Mouse (Mus musculus) ES-E14 (cell line): ENCODE data around the gene Pcdh15. TPM values are rescaled to one million over a fixed set of nuclear protein-coding genes. Genes with fewer than 3 reads are reported as not detected.
A peak's percentile ranks its signal among the peaks of the same experiment; 100 is the strongest.

Experiments used
- DNase-seq: peaks from one replicate; pipeline ENCODE4 v3.0.0-alpha.2; 2013; ENCODE audit warnings: low read depth, low spot score
- H3K27ac ChIP-seq: 2 replicates; pipeline ENCODE4 v1.5.1; 2012; ENCODE audit warnings: low read depth, mild to moderate bottlenecking, low read length, moderate library complexity, mixed read lengths; ENCODE audit not compliant: poor library complexity, insufficient read depth, severe bottlenecking
- H3K36me3 ChIP-seq: 2 replicates; pipeline ENCODE4 v1.6.1; 2012; ENCODE audit warnings: mild to moderate bottlenecking, low read length, moderate library complexity, mixed read lengths; ENCODE audit not compliant: control insufficient read depth, poor library complexity, insufficient read depth, severe bottlenecking
- H3K4me1 ChIP-seq, 2 experiments: fragments of 150-350 bp in 1 of 2; sonication (generic) in 1 of 2; 2 replicates each; pipeline ENCODE4 v1.6.1; 2012; ENCODE audit warnings: low read length in 2 of 2, mild to moderate bottlenecking in 1 of 2, mixed read lengths in 1 of 2; ENCODE audit not compliant: control insufficient read depth in 2 of 2, insufficient read depth in 2 of 2, poor library complexity in 1 of 2
- H3K4me3 ChIP-seq, 2 experiments: fragments of 150-350 bp in 1 of 2; sonication (generic) in 1 of 2; 2 replicates each; pipeline ENCODE4 v1.5.1; 2012; ENCODE audit warnings: low read length in 2 of 2, low read depth in 1 of 2, mild to moderate bottlenecking in 1 of 2, mixed read lengths in 1 of 2; ENCODE audit not compliant: insufficient read depth in 1 of 2, poor library complexity in 1 of 2, severe bottlenecking in 1 of 2
- H3K9ac ChIP-seq: 2 replicates; pipeline ENCODE4 v1.6.1; 2012; ENCODE audit warnings: low read depth, mild to moderate bottlenecking, low read length, mixed read lengths; ENCODE audit not compliant: poor library complexity, insufficient read depth, severe bottlenecking
- H3K9me3 ChIP-seq: fragments of 150-350 bp; sonication (generic); 2 replicates; pipeline ENCODE4 v1.6.1; 2012; ENCODE audit warnings: low read depth, mild to moderate bottlenecking, low read length; ENCODE audit not compliant: control insufficient read depth, insufficient read depth
- CHD2 ChIP-seq: IDR thresholded peaks from 2 replicates; pipeline ENCODE4 v1.6.1; 2014; ENCODE audit warnings: mild to moderate bottlenecking, low read depth, low read length, inconsistent platforms
- HCFC1 ChIP-seq: IDR thresholded peaks from 2 replicates; pipeline ENCODE4 v1.6.1; 2012; ENCODE audit warnings: low read length, inconsistent platforms, borderline replicate concordance; ENCODE audit not compliant: insufficient read depth
- MAFK ChIP-seq: IDR thresholded peaks from 2 replicates; pipeline ENCODE4 v1.6.1; 2014; ENCODE audit warnings: mild to moderate bottlenecking, low read depth, low read length, inconsistent platforms; ENCODE audit not compliant: insufficient read depth
- ZC3H11A ChIP-seq: IDR thresholded peaks from 2 replicates; pipeline ENCODE4 v1.6.1; 2012; ENCODE audit warnings: low read depth, mild to moderate bottlenecking, inconsistent platforms, low read length, borderline replicate concordance
- ZNF384 ChIP-seq: IDR thresholded peaks from 2 replicates; pipeline ENCODE4 v1.6.1; 2012; ENCODE audit warnings: low read depth, low read length, inconsistent platforms
- in situ Hi-C, 2 experiments: fragments of 600-800 bp; cut with MboI; formaldehyde crosslinking; loops; one replicate each; pipeline ENCODE4 v1.15.1; 2025; ENCODE audit warnings: low sequenced_read_pairs in 2 of 2, inconsistent platforms in 1 of 2; ENCODE audit not compliant: unreplicated experiment in 2 of 2
- total RNA-seq: library from RNA; depleted of rRNA; stranded (reverse); fragments of 300-350 nt; gene quantifications from 2 replicates; pipeline ENCODE4 v1.2.3, GENCODE M21; 2012

The Pcdh15 gene
- total RNA-seq, 1 experiment = 0.04 TPM

DNA sequence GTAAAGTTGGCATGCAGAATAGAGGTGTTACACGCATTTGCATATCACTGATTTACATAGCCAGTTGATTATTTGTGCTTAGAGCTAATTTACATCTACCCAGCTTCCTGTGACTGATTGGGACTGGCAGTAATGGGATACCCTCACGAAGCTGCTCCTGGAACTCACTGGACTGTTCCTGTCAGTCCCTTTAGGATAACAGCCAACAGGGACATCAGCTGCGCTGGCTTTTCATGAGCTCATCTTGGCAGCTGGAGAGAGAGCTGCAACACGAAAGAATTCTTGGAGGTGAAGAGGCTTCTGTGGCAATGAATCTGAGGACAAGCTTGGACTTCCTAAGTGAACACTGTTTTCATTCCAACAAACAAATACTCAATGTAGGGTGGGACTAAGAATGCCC, 683.8 kb downstream of the Pcdh15 start:
- no peaks in the 10 kb centered on the region for H3K36me3 ChIP-seq
- no peak overlapping the region for H3K27ac ChIP-seq
- no peak overlapping the region for H3K9ac ChIP-seq
- no peaks in the 10 kb centered on the region for H3K9me3 ChIP-seq
- in situ Hi-C loops = no loop called here
- TF ChIP-seq ZC3H11A (no peak), CHD2 (no peak), HCFC1 (no peak), MAFK (no peak), ZNF384 (no peak)
- H3K4me3 ChIP-seq = no peak overlapping the region
- H3K4me1 ChIP-seq = no peaks in the 10 kb centered on the region
- no peak for DNase-seq

DNA sequence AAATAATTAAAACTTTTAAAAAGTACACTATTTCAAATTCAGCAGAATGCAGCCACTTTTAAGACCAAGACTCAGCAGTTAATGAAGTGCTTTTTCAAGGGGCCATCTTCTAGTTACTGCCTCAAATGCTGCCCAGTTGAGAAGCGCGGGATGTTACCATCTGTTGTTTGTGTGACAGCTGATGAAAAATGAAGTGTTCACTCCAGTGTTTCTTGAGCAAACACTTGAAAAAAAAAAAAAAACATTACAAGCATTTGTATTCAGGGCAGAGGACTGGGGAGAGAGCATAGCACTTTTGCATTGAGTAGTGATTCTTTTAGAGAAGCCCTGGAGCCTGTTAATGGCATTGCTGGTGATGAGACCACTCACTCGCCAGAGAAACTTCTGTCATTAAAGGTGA, 689.0 kb downstream of the Pcdh15 start:
- no peaks in the 10 kb centered on the region for H3K36me3 ChIP-seq
- TF ChIP-seq MAFK = no peak
- no peak for TF ChIP-seq CHD2
- no peaks in the 10 kb centered on the region for H3K9me3 ChIP-seq
- in situ Hi-C loops = no loop called here
- no peaks in the 10 kb centered on the region for H3K4me1 ChIP-seq
- no peak overlapping the region for H3K9ac ChIP-seq
- H3K4me3 ChIP-seq = no peak overlapping the region
- no peak for DNase-seq
- H3K27ac ChIP-seq = no peak overlapping the region

DNA sequence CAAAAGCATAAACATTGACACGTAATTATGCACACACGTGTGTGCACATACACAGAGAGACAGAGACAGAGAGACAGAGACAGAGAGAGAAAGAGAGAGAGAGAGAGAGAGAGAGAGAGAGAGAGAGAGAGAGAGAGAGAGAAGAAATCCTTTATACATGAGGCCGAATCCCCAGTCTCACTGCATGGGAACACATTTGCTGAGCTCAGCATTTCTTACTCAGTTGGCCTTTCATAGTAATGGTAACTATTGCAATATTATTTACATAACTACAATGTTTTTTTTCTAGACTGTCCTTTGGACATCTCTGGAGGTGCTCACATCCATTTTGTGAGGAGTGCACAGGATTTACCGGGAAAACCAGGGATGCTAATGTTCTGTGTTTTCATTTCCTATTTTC, 705.9 kb downstream of the Pcdh15 start:
- TF ChIP-seq ZC3H11A (no peak), HCFC1 (no peak), CHD2 (no peak), MAFK (peak; percentile 88)
- in situ Hi-C loops = no loop called here
- Histone ChIP-seq H3K4me1 (no peaks in the 10 kb centered on the region), H3K27ac (no peak overlapping the region), H3K9ac (no peak overlapping the region), H3K4me3 (no peak overlapping the region), H3K36me3 (no peaks in the 10 kb centered on the region), H3K9me3 (no peaks in the 10 kb centered on the region)
- no peak for DNase-seq

DNA sequence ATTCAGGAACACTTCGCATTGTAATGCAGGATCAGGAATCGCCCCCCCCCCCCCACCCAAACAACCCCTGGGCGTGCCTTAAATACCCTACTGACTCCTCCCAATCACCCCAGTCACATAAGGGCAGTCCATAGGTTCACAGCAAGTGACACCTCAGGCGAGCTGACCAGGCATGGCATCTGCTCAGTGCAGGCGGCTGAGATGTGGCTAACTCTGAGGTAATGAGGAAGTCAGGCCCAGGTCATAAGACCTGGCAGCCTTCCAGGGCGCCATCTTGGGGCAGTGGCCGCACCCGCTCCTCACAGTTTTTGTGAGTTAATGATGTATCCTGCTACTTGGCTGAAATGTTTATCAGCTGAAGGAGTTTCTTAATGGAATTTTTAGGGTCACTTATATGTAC, 713.2 kb downstream of the Pcdh15 start:
- H3K4me1 ChIP-seq = peaks cover 0 to 2% of the 10 kb centered on the region in 2 experiments; a peak in 1 of 4 replicates
- no peak overlapping the region for H3K4me3 ChIP-seq
- H3K27ac ChIP-seq = no peak overlapping the region
- DNase-seq = no peak
- in situ Hi-C loops = no loop called here
- H3K9me3 ChIP-seq = no peaks in the 10 kb centered on the region
- no peak overlapping the region for H3K9ac ChIP-seq
- TF ChIP-seq ZNF384 = no peak
- no peak for TF ChIP-seq MAFK
- TF ChIP-seq HCFC1 = no peak
- TF ChIP-seq ZC3H11A = no peak
- TF ChIP-seq CHD2 = no peak
- H3K36me3 ChIP-seq = no peaks in the 10 kb centered on the region
